ENCODE assay signal across 8 mouse cellular contexts in genomic region chrX:155337905-155338721, GRCm38 (mm10). TPM values are rescaled to one million over a fixed set of nuclear protein-coding genes. Genes with fewer than 3 reads are reported as not detected.
DNase-seq lines count a peak whose midpoint lies in the region; ATAC-seq and TF ChIP-seq lines count a peak whose summit lies in the region.

No protein-coding gene starts in this region.

- peak overlapping the region; percentile 55 for H3K4me3 ChIP-seq in hindbrain, embryonic 14.5 days (replicated peaks; ENCODE audit: low read length)
- H3K4me3 ChIP-seq in macrophage (ENCODE audit: inconsistent target): peak overlapping the region; percentile 66

- in situ Hi-C loops in Patski (cut with MboI; ENCODE audit: low pct_unique_long_range_greater_than_20kb): no loop called here

- CTCF ChIA-PET in Patski (lab: Charles Lee): interaction anchor here (0.8 kb wide), 1 partner anchor 20 kb away, joined by 4 read pairs; no protein-coding TSS in a partner anchor

- H3K27me3 ChIP-seq in Patski: peaks cover 1% of the 10 kb centered on the region
- no peaks in the 10 kb centered on the region for H3K27me3 ChIP-seq in hindbrain, embryonic 14.5 days (ENCODE audit: control insufficient read depth, insufficient read depth, low read length)

- H3K4me2 ChIP-seq in hindbrain, embryonic 14.5 days (replicated peaks): peak overlapping the region; percentile 53

- no peaks in the 10 kb centered on the region for H3K36me3 ChIP-seq in hindbrain, embryonic 14.5 days (replicated peaks; ENCODE audit: control insufficient read depth, insufficient read depth)
- no peaks in the 10 kb centered on the region for H3K36me3 ChIP-seq in macrophage (ENCODE audit: inconsistent target)

- no peak for TF ChIP-seq CTCF in Patski (IDR thresholded peaks at IDR 0.05)

- no peaks in the 10 kb centered on the region for H3K9me3 ChIP-seq in hindbrain, embryonic 14.5 days (ENCODE audit: control insufficient read depth, low read length)

- peak overlapping the region; percentile 65 for H3K9ac ChIP-seq in hindbrain, embryonic 14.5 days

- H3K4me1 ChIP-seq in hindbrain, embryonic 14.5 days (replicated peaks; ENCODE audit: control insufficient read depth, insufficient read depth, low read length): peaks cover 4% of the 10 kb centered on the region; the same call in 1 of the 2 replicates

- H3K79me2 ChIP-seq in macrophage (ENCODE audit: inconsistent target): peaks cover 18% of the 10 kb centered on the region

- no peak for DNase-seq in Patski (ENCODE audit: low read depth, low spot score)
- peak; percentile 91 for DNase-seq in cerebellum, postnatal 10 days
- peak; percentile 56 to 64 for DNase-seq in frontal cortex, postnatal 14 days (ENCODE audit: low spot score in 2 of 2)
- peak; percentile 81 for DNase-seq in hindbrain, embryonic 14.5 days (ENCODE audit: low spot score)
- peak; percentile 65 to 71 for DNase-seq in left cerebral cortex, adult 18-20 months (ENCODE audit: low spot score in 2 of 2)
- peak; percentile 71 for DNase-seq in right cerebral cortex, adult 18-20 months
- peak; percentile 20 for DNase-seq in urinary bladder, postnatal 10 days (ENCODE audit: low spot score)

- ATAC-seq in Patski: peak; percentile 94
- peak; percentile 97 for ATAC-seq in hindbrain, embryonic 14.5 days (ENCODE audit: low FRiP score)

- 16% methylated on average over 48 of the region's 49 CpGs for WGBS in hindbrain, embryonic 14.5 days
- WGBS in macrophage (ENCODE audit: missing documents): 28% methylated on average over 44 of the region's 49 CpGs

- POLR2A ChIA-PET in Patski (lab: Charles Lee): no interaction called here

- peak overlapping the region; percentile 66; the same call in 1 of the 2 replicates for H3K27ac ChIP-seq in hindbrain, embryonic 14.5 days
- H3K27ac ChIP-seq in macrophage: peak overlapping the region; percentile 31; the same call in 1 of the 2 replicates

RNA-seq across cellular contexts. Expression of gene Prdx4, which starts 2.4 kb away (rescaled TPM):
- polyA plus RNA-seq in Patski (2021) (133 TPM), macrophage (2018) (53.4 to 107 TPM (median 95.0 TPM) in 3 replicates)
- 115 and 125 TPM in 2 replicates for polyA plus RNA-seq in hindbrain, embryonic 14.5 days (2014; fragmentation: Nextera tagmentation; extraction: Ambion mirVana)
- 10 to 100 TPM; 20.3 to 21.9 TPM for total RNA-seq in left cerebral cortex, adult 18-20 months (2021)
- 10 to 100 TPM in 12 of 26 experiments, 1 to 10 TPM in 14; 3.6 to 26.4 (median 9.4) TPM for total RNA-seq in macrophage (2018; cell fraction: chromatin; rRNA removed)
- 100 to 1,000 TPM in 2 of 26 experiments, 10 to 100 TPM in 24; 63.8 to 109 (median 77.7) TPM for total RNA-seq in macrophage (2018; cell fraction: cytosol; rRNA removed)
- total RNA-seq in macrophage (2018; cell fraction: nucleus; rRNA removed): 100 to 1,000 TPM in 1 of 26 experiments, 10 to 100 TPM in 25; 24.4 to 100 (median 54.8) TPM
